In the genomic region with DNA sequence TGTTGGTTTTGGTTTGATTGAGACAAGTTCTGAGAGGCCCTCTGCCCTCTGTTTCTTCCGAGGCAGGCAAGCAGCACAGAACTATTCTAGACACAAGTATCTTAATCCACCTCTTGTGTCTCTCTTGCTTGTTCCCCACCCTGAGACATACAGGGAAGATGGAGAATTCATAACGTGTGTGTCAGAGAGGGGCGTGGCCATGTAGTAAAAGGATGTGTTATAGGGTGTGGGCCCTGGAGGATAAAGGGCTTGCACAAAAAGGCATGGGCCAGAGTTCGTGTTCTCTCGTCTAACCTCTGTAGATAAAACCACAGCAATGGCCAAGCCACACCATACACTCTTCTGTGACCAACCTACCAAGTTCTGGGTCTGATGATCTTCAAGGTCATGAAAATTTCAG, we compare ENCODE assay signal across 22 mouse cellular contexts. TPM values are rescaled to one million over a fixed set of nuclear protein-coding genes. Genes with fewer than 3 reads are reported as not detected.
"Had no signal": no experiment of that assay in that cellular context is flagged by ENCODE, and none has a peak within 500 bp of the region (broad histone marks: within the 10 kb centered on the region; RNA-seq: fewer than 3 reads in every experiment).

No protein-coding gene starts in this region.

- H3K4me2 ChIP-seq: lung, embryonic 15.5 days; midbrain, embryonic 11.5 days; midbrain, embryonic 13.5 days; midbrain, embryonic 15.5 days; neural tube, embryonic 13.5 days; neural tube, embryonic 15.5 days had no signal

- H3K9me3 ChIP-seq: lung, embryonic 15.5 days; midbrain, embryonic 13.5 days; midbrain, embryonic 15.5 days; neural tube, embryonic 13.5 days; neural tube, embryonic 15.5 days had no signal

- H3K4me3 ChIP-seq: lung, embryonic 15.5 days; megakaryocyte, embryonic 14.5 days; midbrain, embryonic 13.5 days; midbrain, embryonic 15.5 days; neural tube, embryonic 13.5 days; neural tube, embryonic 15.5 days had no signal

- H3K36me3 ChIP-seq: lung, embryonic 15.5 days; midbrain, embryonic 13.5 days; midbrain, embryonic 15.5 days; neural tube, embryonic 13.5 days; neural tube, embryonic 15.5 days had no signal

- H3K4me1 ChIP-seq: lung, embryonic 15.5 days; midbrain, embryonic 13.5 days; midbrain, embryonic 15.5 days; neural tube, embryonic 13.5 days; neural tube, embryonic 15.5 days had no signal

- H3K27ac ChIP-seq: lung, embryonic 15.5 days; macrophage; midbrain, embryonic 13.5 days; midbrain, embryonic 15.5 days; neural tube, embryonic 13.5 days; neural tube, embryonic 15.5 days had no signal

- H3K27me3 ChIP-seq: lung, embryonic 15.5 days; midbrain, embryonic 13.5 days; midbrain, embryonic 15.5 days; neural tube, embryonic 13.5 days; neural tube, embryonic 15.5 days had no signal

- DNase-seq: liver, postnatal 0 days; lung, adult 2 months; lung, postnatal 14 days; lung, postnatal 36 days; retina, postnatal 1 day; right cerebral cortex, adult 18-20 months; right cerebral cortex, postnatal 25 days; right cerebral cortex, postnatal 4 days; spleen, adult 18-20 months; thymus, adult 18-20 months; thymus, postnatal 14 days; thymus, postnatal 4 days had no signal

RNA-seq across cellular contexts. Expression of a gene that starts 18.8 kb away (rescaled TPM):
- total RNA-seq: monocyte, adult 5-6 weeks had no signal

RNA-seq across cellular contexts. Expression of a gene that starts 21.7 kb away (rescaled TPM):
- total RNA-seq: megakaryocyte progenitor cell, adult 5-6 weeks; monocyte, adult 5-6 weeks had no signal
- polyA plus RNA-seq: liver, postnatal 0 days; macrophage; neural tube, embryonic 13.5 days had no signal
